Mouse (Mus musculus) ovary, adult 18-20 months (tissue): Measurements from ENCODE around the gene Actg1.
A peak's percentile ranks its signal among the peaks of the same experiment; 100 is the strongest.
"Not testable (repeated sequence)": the region's sequence is repeated elsewhere in the genome, so short reads cannot be mapped to it uniquely, and the experiment has no call there.

ENCODE experiments used
- DNase-seq: peaks from one replicate; pipeline ENCODE4 v3.0.0; 2022; ENCODE audit warnings: low spot score, mixed read lengths

Actg1 gene

DNA sequence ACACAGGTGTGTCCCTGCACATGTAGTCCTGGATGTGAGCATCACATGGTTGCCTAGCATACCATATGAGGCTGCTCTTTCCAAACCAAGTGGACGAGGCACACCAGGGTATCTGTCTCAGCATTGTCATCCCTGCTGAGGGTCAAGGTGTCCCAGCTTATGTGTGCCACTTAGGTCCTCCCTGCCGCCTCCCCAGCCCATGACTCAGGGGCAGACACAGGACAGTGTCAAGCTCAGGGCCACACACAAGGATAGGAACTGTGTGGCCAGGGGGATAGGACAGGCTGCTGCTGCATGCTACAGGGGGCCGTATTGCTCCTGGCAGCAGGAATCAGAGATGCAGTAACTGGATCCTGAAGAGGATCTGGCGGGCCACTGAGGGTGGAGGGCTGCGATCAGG lies 12.4 kb upstream of the Actg1 start:
- no peak for DNase-seq

DNA sequence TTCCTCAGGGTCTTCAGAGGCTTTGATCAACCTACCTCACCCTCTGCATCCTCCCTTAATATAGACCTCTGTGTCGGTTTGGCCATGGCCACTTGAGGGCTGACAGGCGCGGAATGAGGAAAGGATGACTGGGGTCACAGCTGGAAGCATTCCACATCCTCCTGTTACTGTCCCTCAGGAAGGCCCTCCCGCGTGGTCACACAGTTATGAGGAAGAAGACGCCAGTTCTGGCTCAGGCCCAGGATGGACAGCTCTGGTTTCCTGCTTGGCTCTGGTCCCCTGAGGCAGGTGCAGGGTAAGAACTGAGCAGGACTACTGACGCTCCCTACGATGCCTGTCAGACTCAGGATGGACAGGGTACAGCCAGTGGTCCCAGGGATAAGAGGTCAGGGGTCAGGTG lies 11.7 kb upstream of the Actg1 start:
- no peak for DNase-seq

DNA sequence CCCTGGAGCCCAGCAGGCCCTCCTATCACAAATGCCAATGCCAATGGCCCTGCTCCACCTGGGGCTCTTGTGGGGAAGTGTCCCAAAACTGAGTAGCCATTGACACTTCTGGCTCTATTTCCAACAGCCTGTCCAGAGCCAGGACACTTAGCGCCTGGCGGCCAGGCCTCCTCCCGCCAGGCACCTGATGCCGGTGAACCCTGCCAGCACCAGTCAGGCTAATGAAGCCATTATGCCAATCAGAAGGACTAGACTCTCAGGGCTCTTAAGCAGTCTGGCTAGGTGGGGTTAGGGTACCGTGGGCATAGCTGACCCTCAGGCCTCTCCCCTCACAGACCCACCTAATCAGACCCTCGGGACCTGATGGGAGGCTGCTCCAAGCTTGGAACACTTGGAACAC lies 11.0 kb upstream of the Actg1 start:
- DNase-seq: no peak

DNA sequence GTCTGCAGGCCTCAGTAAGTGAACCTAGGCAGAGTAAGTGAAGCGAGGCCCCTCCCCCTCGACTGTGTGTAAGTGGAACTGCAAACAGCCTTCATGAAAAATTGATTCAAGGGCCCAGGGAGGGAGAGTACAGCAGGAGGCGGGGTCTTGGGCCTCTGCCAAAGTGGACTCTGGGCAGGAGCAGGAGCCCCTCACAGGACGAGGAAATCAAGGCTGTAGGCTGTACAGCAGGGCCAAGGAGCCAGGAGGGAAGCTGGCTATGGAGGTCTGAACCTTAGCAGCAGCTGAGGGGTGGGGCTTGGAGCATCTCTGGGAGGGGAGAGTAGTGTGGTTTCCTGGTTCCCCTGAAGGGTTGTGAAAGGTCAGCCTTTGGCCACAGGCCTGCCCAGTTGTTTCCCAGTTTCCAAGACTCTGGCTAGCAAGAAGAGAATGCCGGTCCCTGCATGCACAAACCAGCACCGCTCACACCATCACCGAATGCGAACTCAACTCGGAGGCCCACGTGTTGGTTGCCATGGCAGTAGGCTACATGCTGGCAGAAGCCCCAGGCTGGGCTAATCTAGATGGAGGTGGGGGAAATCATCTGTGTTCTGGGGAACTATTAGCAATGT lies 9.6 kb upstream of the Actg1 start:
- DNase-seq: peak; percentile 71

DNA sequence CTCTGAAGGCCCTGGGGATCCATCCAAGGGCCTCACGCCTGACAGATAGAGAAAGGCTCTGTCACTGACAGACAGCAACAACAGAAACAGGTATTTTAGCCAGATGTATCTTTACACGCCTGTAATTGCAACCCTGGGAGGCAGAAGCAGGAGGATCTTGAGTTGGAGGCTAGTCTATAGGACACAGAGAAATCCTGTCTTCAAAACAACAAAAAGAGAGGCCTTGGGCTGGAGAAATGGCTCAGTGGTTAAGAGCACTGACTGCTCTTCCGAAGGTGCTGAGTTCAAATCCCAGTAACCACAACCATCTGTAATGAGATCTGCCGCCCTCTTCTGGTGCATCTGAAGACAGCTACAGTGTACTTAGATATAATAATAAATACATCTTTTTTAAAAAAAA lies 8.6 kb upstream of the Actg1 start:
- no peak for DNase-seq

DNA sequence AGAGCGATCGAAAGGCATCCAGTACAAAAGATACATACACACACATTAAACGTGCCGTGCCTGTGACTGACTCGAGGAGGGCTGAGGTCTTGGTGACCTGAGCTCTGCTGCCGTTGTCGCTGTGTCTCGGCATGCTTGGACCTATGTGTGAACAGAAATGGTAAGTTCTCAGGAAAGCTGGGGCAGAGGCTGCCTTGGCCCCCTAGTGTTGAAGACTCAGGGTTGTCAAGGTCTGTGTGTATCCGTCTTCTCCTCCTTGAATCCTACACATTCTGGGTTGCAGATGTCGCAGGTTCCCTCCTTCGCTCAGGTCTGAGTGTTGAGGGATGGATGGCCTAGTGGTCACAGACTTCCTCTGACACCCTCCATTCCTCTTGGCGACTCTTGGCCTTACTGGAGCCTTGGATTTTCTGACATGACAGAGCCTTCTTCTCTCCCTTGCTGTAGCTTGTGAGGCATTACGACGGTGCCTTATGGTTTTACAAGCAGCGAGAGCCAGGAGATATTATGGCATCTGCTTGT lies 8.0 kb upstream of the Actg1 start:
- DNase-seq: no peak

- no peak for DNase-seq
Measured at GRCm38 (mm10) chr11:120355277-120356039, 7.1 kb upstream of the Actg1 start.

- no peak for DNase-seq
Measured at GRCm38 (mm10) chr11:120354304-120355276, 6.2 kb upstream of the Actg1 start.

DNA sequence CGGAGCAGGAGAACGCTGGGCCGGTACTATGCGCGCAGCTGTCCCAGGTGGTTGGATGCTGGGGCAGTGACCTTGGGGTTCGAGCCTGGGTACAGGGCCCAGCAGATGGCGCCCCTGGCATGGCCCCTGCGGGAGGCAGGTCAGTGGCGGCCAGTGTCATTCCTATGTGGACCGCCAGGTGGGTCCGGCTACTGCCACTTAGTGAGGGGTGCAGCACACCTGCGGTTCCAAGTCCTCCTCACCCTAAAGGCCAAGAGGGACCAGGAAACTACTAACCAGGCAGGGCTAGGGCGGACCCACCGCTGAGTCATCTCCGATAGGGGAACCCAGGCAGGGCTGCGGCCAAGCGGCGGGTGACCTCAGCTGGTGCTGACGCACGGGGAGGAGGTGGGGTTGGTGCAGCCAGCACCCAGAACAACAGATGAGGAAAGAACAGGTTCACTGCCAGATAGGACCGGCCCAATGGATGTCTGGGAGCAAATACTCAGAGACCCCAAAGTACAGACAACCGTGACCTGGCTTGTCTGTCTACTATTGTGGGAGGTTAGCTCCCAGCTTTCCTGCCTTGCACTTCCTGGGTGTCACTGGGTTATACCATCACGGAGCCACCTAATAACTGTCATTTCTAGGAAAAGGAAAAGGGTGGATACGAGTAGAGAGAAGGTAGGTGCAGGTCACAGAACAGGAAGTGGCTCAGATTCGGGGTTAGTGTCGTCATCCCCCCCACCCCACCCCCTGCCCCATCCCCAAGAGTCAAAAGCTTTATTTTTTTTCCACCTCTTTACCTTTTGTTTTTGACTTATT lies 5.4 kb upstream of the Actg1 start:
- peak; percentile 82 for DNase-seq

DNA sequence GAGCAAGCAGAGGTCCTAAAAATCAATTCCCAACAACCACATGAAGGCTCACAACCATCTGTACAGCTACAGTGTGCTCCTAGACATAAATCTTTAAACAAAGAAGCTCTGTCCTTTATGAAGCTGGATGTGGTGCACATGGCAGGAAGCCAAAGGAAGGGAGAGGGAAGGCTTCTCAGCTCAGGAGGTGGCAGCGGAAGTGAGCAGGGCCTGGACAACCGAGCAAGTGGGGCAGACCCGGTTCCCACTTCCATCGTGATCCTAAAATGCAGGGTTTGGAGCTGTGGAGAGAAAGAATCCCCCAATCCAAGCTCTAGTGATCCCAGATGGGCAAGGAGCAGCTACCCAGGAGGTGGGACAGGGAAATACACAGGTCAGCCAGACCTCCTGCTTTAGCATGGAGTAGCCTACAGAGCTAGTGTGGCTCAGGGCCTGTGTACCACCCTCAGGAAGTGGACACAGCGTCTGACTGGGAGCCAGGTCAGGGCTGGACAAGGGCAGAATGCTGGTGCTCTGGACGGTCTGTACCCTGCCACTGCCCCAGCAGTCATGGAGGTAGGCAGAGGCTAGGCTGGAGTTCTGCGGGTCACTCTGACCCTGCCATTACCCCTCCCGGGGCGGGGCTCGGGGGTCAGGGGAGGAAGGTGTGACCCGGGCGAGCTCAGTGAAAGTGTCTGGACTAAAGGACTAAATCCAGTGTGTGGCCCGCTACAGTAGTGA lies 4.4 kb upstream of the Actg1 start:
- no peak for DNase-seq

GRCm38 (mm10) chr11:120352093-120352350 lies 3.7 kb upstream of the Actg1 start:
- DNase-seq: not testable (repeated sequence)

- no peak for DNase-seq
Measured at GRCm38 (mm10) chr11:120351250-120352092, 3.1 kb upstream of the Actg1 start.

DNA sequence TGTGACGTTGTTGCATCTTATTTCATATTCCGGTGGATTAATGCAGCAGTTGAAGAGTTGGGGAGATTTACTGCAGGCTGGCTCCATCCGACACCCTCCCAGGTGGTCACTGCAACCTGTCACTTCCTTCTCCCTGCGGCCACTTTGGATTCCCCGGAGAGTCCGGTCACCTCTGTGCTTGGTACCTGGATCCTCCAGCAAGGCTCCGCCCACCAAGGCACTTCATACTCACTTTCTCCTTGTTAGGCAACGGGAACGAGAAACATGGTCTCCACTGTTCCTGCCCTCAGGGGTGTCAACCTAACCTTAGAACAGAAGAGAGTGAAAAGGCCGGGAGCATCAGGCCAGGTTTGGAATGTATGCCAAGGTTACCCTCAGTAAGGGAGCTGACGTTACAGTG lies 2.4 kb upstream of the Actg1 start:
- DNase-seq: no peak

GRCm38 (mm10) chr11:120349986-120350702 lies 1.8 kb upstream of the Actg1 start:
- DNase-seq: peak; percentile 93

DNA sequence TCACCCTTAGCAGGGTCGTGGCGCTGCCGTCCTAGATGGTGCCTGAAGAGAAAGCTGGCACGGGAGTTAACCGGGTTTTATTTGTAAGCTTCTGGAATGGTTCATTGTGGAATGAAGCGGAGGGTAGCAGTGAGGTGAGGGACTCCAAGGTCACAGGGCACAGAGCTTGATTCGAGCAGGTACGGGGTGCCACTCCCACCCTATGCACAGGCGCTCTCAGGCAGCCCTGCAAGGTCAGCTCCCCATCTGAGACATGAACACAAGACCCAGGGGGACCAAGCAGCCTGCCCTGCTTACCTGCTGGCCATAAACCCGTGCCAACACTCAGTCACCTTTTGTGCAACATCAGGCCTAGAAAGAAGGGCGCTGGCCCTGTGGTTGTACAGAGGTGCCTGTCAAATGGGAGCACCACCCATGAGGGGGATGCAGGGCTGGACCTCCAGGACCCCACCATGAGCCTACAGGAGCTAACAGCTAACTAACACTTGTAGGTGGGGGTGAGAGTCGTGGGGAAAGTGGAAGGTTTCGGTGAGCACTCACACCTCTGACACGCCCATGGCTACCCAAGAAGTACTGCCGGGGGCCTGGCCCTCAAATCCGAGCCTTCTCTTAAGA lies 1.1 kb upstream of the Actg1 start:
- DNase-seq: peak; percentile 44

DNA sequence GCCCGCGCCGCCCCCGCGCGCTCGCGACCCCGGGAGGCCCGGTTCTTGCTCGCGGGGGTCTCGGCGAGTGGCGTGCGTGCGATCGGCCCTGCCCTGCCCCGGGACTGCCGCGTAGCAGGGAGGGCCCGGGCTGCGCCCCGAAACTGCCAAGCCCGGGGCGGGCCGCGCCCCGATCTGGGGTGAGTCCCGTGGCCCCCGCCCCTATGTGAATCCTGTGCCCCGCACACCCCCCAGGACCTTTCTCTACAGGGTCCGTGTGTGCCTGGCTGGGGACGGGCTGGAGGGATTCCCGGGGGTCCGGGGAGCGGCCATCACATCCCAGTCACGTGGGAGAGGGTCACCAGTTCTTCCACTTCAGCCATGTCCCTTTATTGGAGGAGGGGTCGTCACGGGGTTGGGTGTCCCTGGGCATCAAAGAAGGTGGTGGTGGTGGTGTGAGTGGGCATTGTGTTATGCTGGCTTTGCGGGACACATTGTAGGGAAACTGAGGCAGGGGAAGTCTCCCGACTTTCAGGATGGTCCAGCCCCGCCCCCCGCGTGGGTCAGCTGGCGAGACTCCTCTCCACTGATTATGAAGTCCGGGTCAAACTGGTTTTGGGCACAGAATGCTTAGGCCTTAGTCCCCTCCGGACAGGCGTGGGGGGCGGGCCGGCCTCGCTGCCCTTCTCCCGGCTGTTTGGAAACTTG lies 485 bp upstream of the Actg1 start:
- DNase-seq: peak; percentile 57

DNA sequence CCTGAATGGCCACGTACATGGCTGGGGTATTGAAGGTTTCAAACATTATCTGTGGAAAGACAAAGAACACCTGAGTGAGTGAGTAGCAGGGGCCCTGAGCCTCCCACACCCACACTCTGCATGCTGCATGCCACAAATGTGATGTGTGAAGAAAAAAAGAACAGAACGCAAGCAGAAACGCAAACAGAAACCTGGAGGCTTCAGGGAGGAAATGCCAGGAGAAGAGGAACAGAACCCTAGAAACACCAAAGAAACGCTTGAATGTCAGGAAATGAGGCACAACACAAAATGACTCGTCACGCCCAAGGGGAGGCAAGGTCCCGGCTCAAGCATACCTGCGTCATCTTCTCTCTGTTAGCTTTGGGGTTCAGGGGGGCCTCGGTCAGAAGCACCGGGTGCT lies 1.0 kb downstream of the Actg1 start:
- DNase-seq: no peak

- not testable (repeated sequence) for DNase-seq
Measured at GRCm38 (mm10) chr11:120346383-120347034, 1.8 kb downstream of the Actg1 start.
